Mouse (Mus musculus): Measurements from ENCODE around the gene Krt6b.

- no peak for TF ChIP-seq CTCF (conservative IDR thresholded peaks at IDR 0.05; ENCODE audit: low read length)
- no peak for TF ChIP-seq NANOG (IDR thresholded peaks at IDR 0.05; ENCODE audit: borderline replicate concordance, low read length)
These were observed 4.1 kb downstream of the Krt6b start for GRCm38 (mm10) chr15:101675978-101676377.
